Mouse (Mus musculus) spleen, postnatal 10 days (tissue): ENCODE results near the gene Amigo3.

Experiments
- DNase-seq, 2 experiments: peaks; one replicate each; pipeline ENCODE4 v3.0.0; 2021 to 2022; ENCODE audit warnings: low spot score in 2 of 2

Amigo3 gene

DNA sequence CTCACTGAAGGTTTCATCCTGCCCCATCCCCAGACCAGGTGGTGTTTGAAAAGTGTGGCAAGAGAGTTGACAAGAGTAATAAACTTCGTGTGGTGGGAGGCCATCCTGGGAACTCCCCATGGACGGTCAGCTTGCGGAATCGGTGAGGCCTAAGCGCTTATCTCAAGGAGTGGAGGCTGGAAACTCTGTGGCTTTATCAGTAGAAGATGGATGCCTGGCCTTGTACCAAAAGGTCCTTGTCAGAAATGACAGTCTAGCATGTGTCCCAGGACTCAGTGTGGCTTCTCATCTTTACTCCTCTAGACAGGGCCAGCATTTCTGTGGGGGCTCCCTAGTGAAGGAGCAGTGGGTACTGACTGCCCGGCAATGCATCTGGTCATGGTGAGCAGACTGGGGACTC lies 30.6 kb downstream of the Amigo3 start:
- peak in 1 of 2 experiments; percentile 58 for DNase-seq

GRCm38 (mm10) chr9:108085261-108085660 lies 32.3 kb downstream of the Amigo3 start:
- no peak for DNase-seq

- DNase-seq: no peak
Measured at GRCm38 (mm10) chr9:108090611-108091120, 37.7 kb downstream of the Amigo3 start.

DNA sequence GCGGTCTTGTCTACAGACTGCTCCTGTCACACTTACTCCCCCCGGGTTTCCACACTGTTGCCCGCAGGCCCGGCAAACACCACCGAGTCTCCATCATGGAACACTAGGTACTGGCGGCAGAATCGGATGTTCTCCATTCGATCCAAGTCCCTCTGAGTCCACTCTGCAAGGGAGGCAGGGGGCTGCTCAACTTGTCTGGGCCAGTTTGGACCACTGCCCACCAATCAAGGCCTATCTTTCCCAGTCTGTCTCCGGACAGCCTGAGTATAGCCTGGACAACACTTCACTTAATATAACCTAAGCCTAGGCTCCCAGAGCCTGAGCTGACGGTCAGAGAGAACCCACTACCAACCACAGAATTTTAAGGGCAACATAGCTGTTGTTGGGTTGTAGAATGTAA lies 40.6 kb downstream of the Amigo3 start:
- DNase-seq: no peak

- peak; percentile 99 for DNase-seq
Measured at GRCm38 (mm10) chr9:108094184-108094941, 41.4 kb downstream of the Amigo3 start, which contains the start of gene Apeh. Gene Apeh (minus strand): TSS chr9:108094606.

- peak; percentile 86 to 89 for DNase-seq
Measured at GRCm38 (mm10) chr9:108094998-108095411, 42.0 kb downstream of the Amigo3 start.

DNA sequence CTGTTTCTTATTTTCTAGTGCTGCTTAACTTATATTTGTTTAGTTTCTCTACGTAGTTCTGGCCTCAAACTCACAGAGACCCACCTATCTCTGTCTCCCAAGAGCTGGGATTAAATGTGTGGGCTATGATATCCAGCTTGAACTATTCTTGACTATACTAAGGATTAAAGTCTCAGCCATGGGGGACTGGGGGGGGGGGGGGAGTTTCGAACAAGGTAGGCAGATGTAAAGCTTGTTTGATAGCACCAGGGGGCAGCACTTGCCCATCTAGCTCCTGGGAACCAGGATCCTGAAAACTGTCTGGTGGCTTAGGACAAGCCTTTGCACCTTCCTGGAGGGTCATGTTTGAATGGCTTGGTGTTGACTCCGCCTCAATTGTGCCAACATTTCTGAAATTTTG lies 42.6 kb downstream of the Amigo3 start:
- DNase-seq: peak; percentile 72 to 83

GRCm38 (mm10) chr9:108095949-108096712 lies 43.2 kb downstream of the Amigo3 start:
- DNase-seq: peak; percentile 47 to 58

GRCm38 (mm10) chr9:108099619-108100018 lies 46.7 kb downstream of the Amigo3 start:
- no peak for DNase-seq

DNA sequence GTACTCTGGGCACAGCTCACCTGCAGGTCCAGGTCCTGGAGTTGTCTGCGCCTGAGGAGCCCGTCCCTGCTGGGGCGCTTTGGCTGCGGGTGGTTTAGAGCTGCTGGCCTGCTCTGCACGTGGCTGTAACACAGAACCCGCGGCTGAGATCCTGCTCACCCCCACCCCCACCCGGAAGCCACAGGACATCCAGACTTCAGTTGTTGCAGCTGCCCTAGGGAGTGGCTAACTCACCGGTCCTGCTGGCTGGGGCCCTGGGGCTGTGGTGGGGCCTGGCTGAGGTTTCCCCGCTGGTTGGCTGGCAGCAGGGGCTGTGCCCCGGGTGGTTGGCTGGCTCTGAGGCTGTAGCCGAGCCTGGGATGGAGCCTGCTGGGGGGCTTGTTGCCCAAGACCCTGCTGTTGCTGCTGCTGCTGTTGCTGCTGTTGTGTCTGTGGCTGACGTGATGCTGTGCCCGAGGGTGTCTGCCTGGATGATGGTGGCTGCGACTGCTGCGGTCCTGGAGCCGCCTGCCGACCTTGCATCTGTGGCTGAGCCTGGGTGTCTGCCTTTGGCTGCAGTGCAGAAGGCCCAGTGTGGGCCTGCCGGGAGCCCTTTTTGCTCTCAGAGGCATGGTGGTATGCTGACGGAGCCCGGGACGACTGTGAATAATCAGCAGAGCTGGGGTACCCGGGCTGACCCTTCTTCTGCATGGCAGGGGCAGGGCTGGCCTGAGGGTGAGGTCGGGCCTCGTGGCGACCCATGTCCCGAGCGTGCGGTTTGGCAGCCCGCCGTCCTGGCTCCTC lies 52.0 kb downstream of the Amigo3 start:
- peak; percentile 50 to 63 for DNase-seq
